Mouse (Mus musculus) brain, embryonic 14.5 days (tissue): Measurements from ENCODE around the gene Pgbd1.

Experiments
- CTCF ChIP-seq: fragments of 200-500 bp; IDR thresholded peaks from 2 replicates; pipeline ENCODE4 v1.5.1; 2012; ENCODE audit warnings: inconsistent platforms, mild to moderate bottlenecking, moderate library complexity, borderline replicate concordance; ENCODE audit not compliant: insufficient read depth, insufficient read length; ENCODE audit errors: extremely low read depth
- POLR2A ChIP-seq: fragments of 200-500 bp; IDR thresholded peaks from 2 replicates; pipeline ENCODE4 v1.6.1; 2012; ENCODE audit warnings: mild to moderate bottlenecking, inconsistent platforms, borderline replicate concordance; ENCODE audit not compliant: poor library complexity, insufficient read depth, insufficient read length, severe bottlenecking; ENCODE audit errors: extremely low read depth

DNA sequence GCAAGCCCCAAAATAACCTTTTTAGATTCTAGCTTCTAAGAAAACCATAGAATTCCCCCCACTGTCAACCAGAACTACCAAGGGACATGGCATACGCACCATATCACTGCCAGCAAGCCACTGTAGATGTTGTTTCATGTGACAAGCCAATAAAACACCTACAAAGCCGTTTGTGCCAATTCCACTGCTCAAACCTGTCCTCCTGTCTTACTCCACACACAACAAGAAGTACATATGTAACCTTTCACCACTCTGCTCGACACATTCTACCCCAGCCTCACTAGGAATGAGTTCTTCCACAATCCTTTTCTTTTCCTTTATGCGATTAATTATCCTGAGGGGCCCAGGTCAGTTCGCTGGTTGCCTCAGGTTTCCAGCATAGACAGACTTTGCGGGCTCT lies 45.2 kb downstream of the Pgbd1 start:
- TF ChIP-seq CTCF (no peak), POLR2A (no peak)
